Mouse (Mus musculus) lung, postnatal 0 days (tissue): ENCODE results near the gene Dlgap1. TPM values are rescaled to one million over a fixed set of nuclear protein-coding genes. Genes with fewer than 3 reads are reported as not detected.

ENCODE experiments used
- ATAC-seq: fragments of 200-750 bp; cut with Nextera tagmentation; 2 replicates; pipeline ENCODE4 v1.8.0; 2017; ENCODE audit warnings: moderate library complexity
- DNase-seq: peaks from one replicate; pipeline ENCODE4 v3.0.0-alpha.2; 2016; ENCODE audit warnings: low spot score
- H3K27ac ChIP-seq: fragments of 300-500 bp; sonication (generic); 2 replicates; pipeline ENCODE4 v1.5.1; 2014; ENCODE audit warnings: antibody characterized with exemption, mild to moderate bottlenecking, low read length, mixed read lengths
- H3K27me3 ChIP-seq: fragments of 300-500 bp; sonication (generic); replicated peaks from 2 replicates; pipeline ENCODE4 v1.6.1; 2014; ENCODE audit warnings: low read length, mixed read lengths; ENCODE audit not compliant: insufficient read depth
- H3K36me3 ChIP-seq: fragments of 300-500 bp; sonication (generic); 2 replicates; pipeline ENCODE4 v1.6.1; 2014; ENCODE audit warnings: low read length, mixed read lengths; ENCODE audit not compliant: insufficient read depth
- H3K4me1 ChIP-seq: fragments of 300-500 bp; sonication (generic); 2 replicates; pipeline ENCODE4 v1.6.1; 2014; ENCODE audit warnings: antibody characterized with exemption, low read depth, low read length, mixed read lengths; ENCODE audit not compliant: insufficient read depth
- H3K4me2 ChIP-seq: fragments of 300-500 bp; sonication (generic); replicated peaks from 2 replicates; pipeline ENCODE4 v1.6.1; 2014; ENCODE audit warnings: low read depth, mild to moderate bottlenecking, low read length, moderate library complexity, mixed read lengths
- H3K4me3 ChIP-seq: fragments of 300-500 bp; sonication (generic); 2 replicates; pipeline ENCODE4 v1.5.1; 2014; ENCODE audit warnings: low read depth, low read length
- H3K9ac ChIP-seq: fragments of 300-500 bp; sonication (generic); replicated peaks from 2 replicates; pipeline ENCODE4 v1.6.1; 2014; ENCODE audit warnings: low read depth, mild to moderate bottlenecking
- H3K9me3 ChIP-seq: fragments of 300-500 bp; sonication (generic); 2 replicates; pipeline ENCODE4 v1.6.1; 2016; ENCODE audit warnings: low read length, mixed read lengths
- CTCF ChIP-seq: IDR thresholded peaks from 2 replicates; pipeline ENCODE4 v1.5.1; 2016; ENCODE audit warnings: antibody characterized with exemption, mild to moderate bottlenecking
- EP300 ChIP-seq: IDR thresholded peaks from 2 replicates; pipeline ENCODE4 v1.6.1; 2016; ENCODE audit warnings: antibody characterized with exemption, mild to moderate bottlenecking, control low read depth
- WGBS: fragments of 180-500 bp; shearing (Covaris S2); extraction: QIAGEN DNeasy Blood & Tissue Kit; methylation state at CpG from one replicate; pipeline ENCODE4 v1.1.7; 2014; 5-methylcytosine and 5-hydroxymethylcytosine counted together
- microRNA counts: library from miRNA; unstranded; fragments of <30 nt; microRNA quantifications from one replicate; lab custom pipeline; 2015
- microRNA-seq: library from miRNA; unstranded; fragments of <30 nt; microRNA quantifications from one replicate; pipeline ENCODE4, GENCODE M21; 2016
- polyA plus RNA-seq: library from polyadenylated mRNA; unstranded; fragments of >200 nt; fragmentation: Nextera tagmentation; extraction: Ambion mirVana; gene quantifications from 2 replicates; pipeline ENCODE4 v1.2.1, GENCODE M21; 2015

Gene Dlgap1
- polyA plus RNA-seq, 1 experiment from 2014 or later = 0.26 TPM

- H3K27me3 ChIP-seq = no peaks in the 10 kb centered on the region
- no peak for DNase-seq
- 89% methylated on average over 4 of the region's 4 CpGs for WGBS
- H3K4me3 ChIP-seq = no peak overlapping the region
- no peaks in the 10 kb centered on the region for H3K4me1 ChIP-seq
- no peak overlapping the region for H3K4me2 ChIP-seq
- no peak overlapping the region for H3K9ac ChIP-seq
- ATAC-seq = no peak
- H3K27ac ChIP-seq = no peak overlapping the region
- TF ChIP-seq CTCF (no peak), EP300 (no peak)
- H3K9me3 ChIP-seq = no peaks in the 10 kb centered on the region
- no peaks in the 10 kb centered on the region for H3K36me3 ChIP-seq
Observed at GRCm38 (mm10) chr17:70870581-70870980, 901.7 kb downstream of the Dlgap1 start.

MicroRNA genes within 50 kb of the gene (microRNA counts, 519-probe panel; counts per million panel counts)
- not detected for microRNA mmu-miR-1195 (lab: Ali Mortazavi, UCI)

Small RNA genes within 50 kb of the gene (microRNA-seq; reads per million reads assigned to microRNA genes)
- gene Mir1195 = not detected
